Mouse (Mus musculus): ENCODE results near the gene Paqr4. TPM values are rescaled to one million over a fixed set of nuclear protein-coding genes. Genes with fewer than 3 reads are reported as not detected.

Gene Paqr4
- polyA plus RNA-seq, 1 experiment: 5.1 TPM

DNA sequence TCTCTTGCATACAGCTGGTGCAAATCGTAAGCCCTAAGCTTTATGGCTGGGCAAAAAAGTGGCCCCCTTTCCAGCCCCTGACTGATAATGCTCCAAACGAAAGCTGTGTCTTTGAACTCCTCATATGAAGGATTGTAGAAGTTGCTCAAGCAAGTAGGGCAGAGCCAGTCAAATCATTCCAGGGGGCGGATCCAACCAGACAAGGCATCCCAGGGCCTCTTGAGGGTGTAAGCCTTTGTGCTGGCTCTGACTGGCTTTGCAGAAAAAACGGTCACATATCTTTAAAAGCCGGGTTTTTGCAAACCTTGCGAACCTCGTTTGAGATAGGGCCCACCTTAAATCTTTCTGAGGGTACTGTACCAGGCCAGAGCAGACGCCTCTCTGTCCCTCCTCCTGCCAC is 3.4 kb upstream of the Paqr4 start:
- Histone ChIP-seq H3K27ac (ENCODE audit: insufficient read depth, low read length) (no peak overlapping the region), H3K4me1 (ENCODE audit: control insufficient read depth, insufficient read depth, low read length) (no peaks in the 10 kb centered on the region), H3K4me3 (ENCODE audit: insufficient read depth, low read length) (no peak overlapping the region)
- TF ChIP-seq CTCF (IDR thresholded peaks at IDR 0.05; ENCODE audit: borderline replicate concordance, insufficient read depth, low read length): no peak
- no peak for TF ChIP-seq POLR2A (IDR thresholded peaks at IDR 0.05; ENCODE audit: low read depth, low read length)

- no peak overlapping the region for H3K4me3 ChIP-seq (ENCODE audit: insufficient read depth, low read length)
These were observed 2.3 kb upstream of the Paqr4 start for GRCm38 (mm10) chr17:23742941-23743340.

GRCm38 (mm10) chr17:23742210-23742793 is 1.6 kb upstream of the Paqr4 start:
- Histone ChIP-seq H3K4me1 (ENCODE audit: control insufficient read depth, insufficient read depth, low read length) (no peaks in the 10 kb centered on the region), H3K27ac (ENCODE audit: insufficient read depth, low read length) (no peak overlapping the region), H3K4me3 (ENCODE audit: insufficient read depth, low read length) (no peak overlapping the region)
- TF ChIP-seq POLR2A (IDR thresholded peaks at IDR 0.05; ENCODE audit: low read depth, low read length) (no peak), CTCF (IDR thresholded peaks at IDR 0.05; ENCODE audit: borderline replicate concordance, insufficient read depth, low read length) (no peak)

More at GRCm38 (mm10) chr17:23742941-23743340, 2.3 kb upstream of the Paqr4 start:
- Histone ChIP-seq H3K4me1 (ENCODE audit: control insufficient read depth, insufficient read depth, low read length) (no peaks in the 10 kb centered on the region), H3K27ac (ENCODE audit: insufficient read depth, low read length) (no peak overlapping the region)
- TF ChIP-seq POLR2A (IDR thresholded peaks at IDR 0.05; ENCODE audit: low read depth, low read length) (no peak), CTCF (IDR thresholded peaks at IDR 0.05; ENCODE audit: borderline replicate concordance, insufficient read depth, low read length) (no peak)

DNA sequence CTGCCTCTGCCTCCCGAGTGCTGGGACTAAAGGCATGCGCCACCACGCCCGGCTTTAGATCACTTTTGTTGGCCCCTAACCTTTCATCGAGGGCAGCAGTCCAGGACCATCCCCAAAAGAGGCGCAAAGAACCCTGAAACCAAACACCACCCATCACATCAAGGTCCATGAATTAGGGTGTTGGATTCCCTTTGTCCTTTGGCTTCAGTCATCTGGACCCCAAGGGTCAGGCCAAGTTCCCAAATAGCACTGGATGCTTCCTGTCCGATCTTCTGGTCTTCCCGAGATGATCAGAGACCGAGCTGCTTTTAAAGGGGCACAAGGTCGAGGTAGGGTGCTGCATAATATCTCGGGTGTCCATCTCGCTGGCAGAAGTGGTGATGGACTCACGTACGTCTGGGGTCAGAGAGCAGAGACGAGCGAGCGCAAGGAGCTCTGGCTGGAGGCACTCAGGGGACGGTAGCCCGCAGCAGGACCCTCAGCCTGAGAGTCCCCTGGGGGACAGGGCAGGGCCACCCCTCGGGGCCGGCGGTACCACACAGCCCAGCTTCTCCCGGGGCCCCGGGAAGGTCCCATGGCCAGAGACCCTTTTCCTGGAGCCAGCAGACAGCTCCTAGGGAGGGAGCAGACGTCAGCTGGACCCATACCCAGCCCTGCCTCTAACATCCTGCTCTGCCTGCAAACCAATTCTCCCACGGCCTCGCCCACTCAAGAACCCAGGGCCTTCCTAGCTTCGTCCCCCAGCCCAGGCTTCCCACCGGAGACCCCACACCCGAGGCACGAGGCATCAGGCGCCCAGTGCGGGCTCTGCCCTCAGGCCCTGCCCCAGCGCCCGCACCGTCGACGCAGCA is 917 bp upstream of the Paqr4 start:
- no peaks in the 10 kb centered on the region for H3K4me1 ChIP-seq (ENCODE audit: control insufficient read depth, insufficient read depth, low read length)
- H3K4me3 ChIP-seq (ENCODE audit: insufficient read depth, low read length): no peak overlapping the region
- no peak overlapping the region for H3K27ac ChIP-seq (ENCODE audit: insufficient read depth, low read length)
- no peak for TF ChIP-seq POLR2A (IDR thresholded peaks at IDR 0.05; ENCODE audit: low read depth, low read length)
- TF ChIP-seq CTCF (IDR thresholded peaks at IDR 0.05; ENCODE audit: borderline replicate concordance, insufficient read depth, low read length): no peak

GRCm38 (mm10) chr17:23740136-23740584 is 507 bp downstream of the Paqr4 start:
- Histone ChIP-seq H3K4me3 (ENCODE audit: insufficient read depth, low read length) (peak overlapping the region; percentile 43), H3K4me1 (ENCODE audit: control insufficient read depth, insufficient read depth, low read length) (no peaks in the 10 kb centered on the region), H3K27ac (ENCODE audit: insufficient read depth, low read length) (no peak overlapping the region)
- TF ChIP-seq CTCF (IDR thresholded peaks at IDR 0.05; ENCODE audit: borderline replicate concordance, insufficient read depth, low read length): no peak
- TF ChIP-seq POLR2A (IDR thresholded peaks at IDR 0.05; ENCODE audit: low read depth, low read length): peak; percentile 61

DNA sequence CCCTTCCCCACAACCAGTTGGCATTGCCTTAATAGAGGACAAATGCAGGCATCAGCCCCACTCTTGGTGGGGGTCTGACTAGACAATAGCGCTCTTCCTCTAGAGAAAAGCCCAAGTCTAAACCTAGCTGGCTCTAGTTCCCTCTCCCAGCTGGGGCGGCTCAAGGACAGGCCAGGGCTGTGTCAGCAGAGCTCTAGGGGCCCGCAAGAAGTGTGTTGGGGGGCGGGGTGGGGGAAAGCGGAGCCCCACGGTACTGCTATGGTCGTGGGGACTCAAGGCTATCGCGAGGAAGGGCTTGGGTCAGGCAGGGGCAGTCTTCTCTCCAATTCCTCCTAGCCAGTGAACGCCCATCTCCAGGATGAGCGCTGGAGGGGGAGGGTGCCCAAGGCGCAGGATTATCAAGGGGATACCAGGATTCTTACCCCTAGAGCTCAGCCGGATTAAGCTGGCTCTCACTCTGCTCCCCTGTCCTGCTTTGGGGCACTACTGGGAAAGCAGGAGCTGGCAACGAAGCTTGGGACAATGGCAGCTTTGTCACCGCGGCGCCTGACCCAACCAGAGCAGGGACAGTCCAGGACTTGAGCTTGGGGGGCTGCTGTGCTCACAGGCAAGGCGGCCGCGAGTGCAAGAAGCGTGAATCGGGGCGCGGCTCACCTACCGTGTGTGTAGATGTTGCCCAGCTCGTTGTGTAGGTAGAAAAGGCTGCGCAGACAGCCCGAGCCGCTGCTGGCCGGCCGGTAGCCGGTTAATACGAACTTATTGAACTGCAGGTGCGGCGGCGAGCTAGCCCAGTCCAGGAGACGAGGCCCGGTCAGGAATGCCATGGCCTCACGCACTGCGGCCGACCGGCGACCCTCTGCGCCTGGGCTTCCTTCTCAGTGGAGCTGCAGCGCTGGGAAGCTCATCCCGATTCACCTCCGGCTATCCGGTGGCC is 1.2 kb downstream of the Paqr4 start:
- Histone ChIP-seq H3K4me1 (ENCODE audit: control insufficient read depth, insufficient read depth, low read length) (no peaks in the 10 kb centered on the region), H3K27ac (ENCODE audit: insufficient read depth, low read length) (no peak overlapping the region), H3K4me3 (ENCODE audit: insufficient read depth, low read length) (peak overlapping the region; percentile 43)
- TF ChIP-seq CTCF (IDR thresholded peaks at IDR 0.05; ENCODE audit: borderline replicate concordance, insufficient read depth, low read length): no peak
- no peak for TF ChIP-seq POLR2A (IDR thresholded peaks at IDR 0.05; ENCODE audit: low read depth, low read length)

DNA sequence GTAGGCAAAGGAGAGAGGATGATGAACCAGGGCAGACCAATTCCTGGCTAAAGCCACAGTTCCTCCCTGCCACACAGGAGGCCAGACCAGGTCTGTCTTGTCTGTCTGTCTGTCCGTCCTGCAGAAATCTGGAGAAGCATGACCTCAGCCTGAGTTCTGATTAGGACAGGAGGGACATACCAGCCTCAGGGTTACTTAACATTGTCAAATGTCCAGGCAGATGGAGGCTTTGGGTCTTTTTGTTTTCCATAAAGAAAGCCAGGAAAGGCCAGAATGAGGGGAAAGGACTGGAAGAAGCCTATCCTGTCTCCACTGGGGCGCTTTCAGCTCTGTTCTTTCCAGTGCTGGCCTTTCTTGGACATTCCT is 1.8 kb downstream of the Paqr4 start:
- no peak overlapping the region for H3K27ac ChIP-seq (ENCODE audit: insufficient read depth, low read length)
- no peak overlapping the region for H3K4me3 ChIP-seq (ENCODE audit: insufficient read depth, low read length)
- TF ChIP-seq CTCF (IDR thresholded peaks at IDR 0.05; ENCODE audit: borderline replicate concordance, insufficient read depth, low read length) (no peak), POLR2A (IDR thresholded peaks at IDR 0.05; ENCODE audit: low read depth, low read length) (no peak)
- no peaks in the 10 kb centered on the region for H3K4me1 ChIP-seq (ENCODE audit: control insufficient read depth, insufficient read depth, low read length)

DNA sequence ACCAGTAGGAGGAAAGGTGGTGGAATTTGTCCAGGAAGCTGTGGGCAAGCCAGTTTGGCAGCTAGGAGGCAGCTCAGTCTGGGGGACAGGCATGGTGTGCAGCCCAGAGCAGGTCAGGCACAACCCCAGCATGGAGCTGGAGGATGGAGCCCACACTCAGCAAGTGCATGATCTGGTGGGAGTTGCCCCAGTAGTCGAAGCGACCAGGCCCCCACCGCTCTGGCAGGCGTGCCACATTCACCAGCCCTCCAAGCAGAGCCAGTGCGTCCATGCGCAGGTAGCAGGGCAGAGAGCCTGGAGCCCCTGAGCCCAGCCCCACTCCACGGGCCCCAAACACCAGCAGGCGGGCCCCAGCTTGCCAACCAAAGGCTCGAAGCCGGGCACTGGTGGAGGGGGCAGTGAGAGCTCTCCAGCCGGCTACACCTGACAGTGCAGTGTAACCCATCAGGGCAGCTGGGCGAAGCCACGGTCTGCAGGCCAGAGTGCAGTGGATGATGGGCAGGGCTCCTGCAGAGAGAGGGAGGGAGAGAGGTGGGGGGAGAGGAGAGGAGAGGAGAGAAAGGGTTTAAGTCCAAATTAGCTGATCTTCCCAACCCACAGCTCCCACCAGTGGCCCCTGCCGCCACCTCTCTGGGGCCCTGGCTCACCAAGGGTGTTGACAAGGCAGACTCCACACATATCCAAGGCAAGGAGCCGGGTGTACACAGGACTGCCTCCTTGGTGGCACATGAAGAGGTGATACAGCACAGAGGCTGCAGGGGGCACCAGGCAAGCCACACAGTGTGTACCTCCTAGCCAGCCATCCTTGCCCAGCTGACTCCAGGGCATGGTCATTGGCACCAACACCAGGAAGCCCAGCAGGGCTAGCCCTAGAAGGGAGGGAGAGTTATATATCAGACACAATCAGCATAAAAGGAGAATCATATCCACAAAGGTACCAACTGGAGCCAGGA is 2.9 kb downstream of the Paqr4 start:
- Histone ChIP-seq H3K27ac (ENCODE audit: insufficient read depth, low read length) (no peak overlapping the region), H3K4me1 (ENCODE audit: control insufficient read depth, insufficient read depth, low read length) (no peaks in the 10 kb centered on the region), H3K4me3 (ENCODE audit: insufficient read depth, low read length) (no peak overlapping the region)
- TF ChIP-seq POLR2A (IDR thresholded peaks at IDR 0.05; ENCODE audit: low read depth, low read length) (no peak), CTCF (IDR thresholded peaks at IDR 0.05; ENCODE audit: borderline replicate concordance, insufficient read depth, low read length) (peak; percentile 27; the same call in 1 of the 2 replicates)
